Mouse (Mus musculus): Measurements from ENCODE around the gene Ubxn7. TPM values are rescaled to one million over a fixed set of nuclear protein-coding genes. Genes with fewer than 3 reads are reported as not detected.

Ubxn7 gene
- polyA plus RNA-seq, 1 experiment from 2014 or later, result 10.9 TPM

GRCm38 (mm10) chr16:32332556-32333511, 777 bp downstream of the Ubxn7 start:
- peaks cover 44% of the 10 kb centered on the region for H3K4me1 ChIP-seq
- under 1% methylated on average over 45 of the region's 54 CpGs for WGBS (ENCODE audit: insufficient replicate concordance)
- ATAC-seq, result peak; percentile 74
- peak overlapping the region; percentile 86 for H3K4me3 ChIP-seq
- peak overlapping the region; percentile 80 for H3K4me2 ChIP-seq
- H3K36me3 ChIP-seq, result no peaks in the 10 kb centered on the region
- peak overlapping the region; percentile 95 for H3K27ac ChIP-seq
- H3K9me3 ChIP-seq (replicated peaks), result no peaks in the 10 kb centered on the region
- H3K27me3 ChIP-seq (replicated peaks), result no peaks in the 10 kb centered on the region
- H3K9ac ChIP-seq, result peak overlapping the region; percentile 97

GRCm38 (mm10) chr16:32335146-32335545, 3.1 kb downstream of the Ubxn7 start:
- H3K4me2 ChIP-seq, result no peak overlapping the region
- no peak overlapping the region for H3K9ac ChIP-seq
- H3K4me3 ChIP-seq, result no peak overlapping the region
- H3K27ac ChIP-seq, result no peak overlapping the region
- H3K27me3 ChIP-seq (replicated peaks), result no peaks in the 10 kb centered on the region
- no peaks in the 10 kb centered on the region for H3K36me3 ChIP-seq
- peaks cover 50% of the 10 kb centered on the region for H3K4me1 ChIP-seq
- WGBS (ENCODE audit: insufficient replicate concordance), result 75% methylated on average over 5 of the region's 5 CpGs
- no peaks in the 10 kb centered on the region for H3K9me3 ChIP-seq (replicated peaks)
- no peak for ATAC-seq

- 64% methylated on average over 7 of the region's 7 CpGs for WGBS (ENCODE audit: insufficient replicate concordance)
- ATAC-seq, result no peak
These were observed 4.1 kb downstream of the Ubxn7 start for GRCm38 (mm10) chr16:32336026-32336780.

GRCm38 (mm10) chr16:32337001-32337400, 4.9 kb downstream of the Ubxn7 start:
- ATAC-seq, result no peak
- Histone ChIP-seq H3K27me3 (replicated peaks) (no peaks in the 10 kb centered on the region), H3K4me2 (no peak overlapping the region), H3K4me3 (no peak overlapping the region), H3K4me1 (peaks cover 45% of the 10 kb centered on the region), H3K36me3 (no peaks in the 10 kb centered on the region), H3K9ac (no peak overlapping the region), H3K9me3 (replicated peaks) (no peaks in the 10 kb centered on the region), H3K27ac (no peak overlapping the region)

More at GRCm38 (mm10) chr16:32336026-32336780, 4.1 kb downstream of the Ubxn7 start:
- H3K9ac ChIP-seq, result no peak overlapping the region
- no peak overlapping the region for H3K4me2 ChIP-seq
- H3K36me3 ChIP-seq, result no peaks in the 10 kb centered on the region
- no peak overlapping the region for H3K4me3 ChIP-seq
- no peak overlapping the region for H3K27ac ChIP-seq
- H3K9me3 ChIP-seq (replicated peaks), result no peaks in the 10 kb centered on the region
- H3K4me1 ChIP-seq, result peaks cover 48% of the 10 kb centered on the region
- no peaks in the 10 kb centered on the region for H3K27me3 ChIP-seq (replicated peaks)

- Histone ChIP-seq H3K9me3 (replicated peaks) (no peaks in the 10 kb centered on the region), H3K4me2 (no peak overlapping the region), H3K27ac (no peak overlapping the region), H3K9ac (no peak overlapping the region), H3K36me3 (no peaks in the 10 kb centered on the region), H3K4me1 (peaks cover 35% of the 10 kb centered on the region), H3K27me3 (replicated peaks) (no peaks in the 10 kb centered on the region), H3K4me3 (no peak overlapping the region)
- WGBS (ENCODE audit: insufficient replicate concordance), result 33% methylated on average over 1 of the region's 1 CpGs
- no peak for ATAC-seq
These were observed 8.4 kb downstream of the Ubxn7 start for GRCm38 (mm10) chr16:32340451-32340850.

- Histone ChIP-seq H3K27me3 (replicated peaks) (no peaks in the 10 kb centered on the region), H3K36me3 (no peaks in the 10 kb centered on the region), H3K27ac (no peak overlapping the region; the same call in 1 of the 2 replicates), H3K9me3 (replicated peaks) (no peaks in the 10 kb centered on the region), H3K4me2 (no peak overlapping the region), H3K4me3 (no peak overlapping the region), H3K9ac (no peak overlapping the region), H3K4me1 (peaks cover 22% of the 10 kb centered on the region)
- ATAC-seq, result no peak
These were observed 13.5 kb downstream of the Ubxn7 start for GRCm38 (mm10) chr16:32345521-32345920.

GRCm38 (mm10) chr16:32350776-32351175, 18.7 kb downstream of the Ubxn7 start:
- Histone ChIP-seq H3K4me1 (peaks cover 6% of the 10 kb centered on the region), H3K27me3 (replicated peaks) (no peaks in the 10 kb centered on the region), H3K4me2 (no peak overlapping the region), H3K27ac (no peak overlapping the region), H3K4me3 (no peak overlapping the region), H3K36me3 (peaks cover 30% of the 10 kb centered on the region), H3K9me3 (replicated peaks) (no peaks in the 10 kb centered on the region), H3K9ac (no peak overlapping the region)
- no peak for ATAC-seq
- WGBS (ENCODE audit: insufficient replicate concordance), result 87% methylated on average over 3 of the region's 3 CpGs

- Histone ChIP-seq H3K4me3 (no peak overlapping the region), H3K4me1 (no peaks in the 10 kb centered on the region), H3K27me3 (replicated peaks) (no peaks in the 10 kb centered on the region), H3K9me3 (replicated peaks) (no peaks in the 10 kb centered on the region), H3K36me3 (peaks cover 55% of the 10 kb centered on the region), H3K27ac (no peak overlapping the region), H3K9ac (no peak overlapping the region), H3K4me2 (no peak overlapping the region)
- ATAC-seq, result no peak
- 71% methylated on average over 2 of the region's 2 CpGs for WGBS (ENCODE audit: insufficient replicate concordance)
These were observed 31.5 kb downstream of the Ubxn7 start for GRCm38 (mm10) chr16:32363530-32363929.

GRCm38 (mm10) chr16:32371351-32371750, 39.3 kb downstream of the Ubxn7 start:
- WGBS (ENCODE audit: insufficient replicate concordance), result 72% methylated on average over 4 of the region's 4 CpGs
- H3K27ac ChIP-seq, result no peak overlapping the region
- H3K4me1 ChIP-seq, result no peaks in the 10 kb centered on the region
- peaks cover 72% of the 10 kb centered on the region for H3K36me3 ChIP-seq
- H3K9me3 ChIP-seq (replicated peaks), result no peaks in the 10 kb centered on the region
- no peaks in the 10 kb centered on the region for H3K27me3 ChIP-seq (replicated peaks)
- no peak overlapping the region for H3K4me3 ChIP-seq
- no peak overlapping the region for H3K4me2 ChIP-seq
- no peak for ATAC-seq
- H3K9ac ChIP-seq, result no peak overlapping the region

- no peaks in the 10 kb centered on the region for H3K27me3 ChIP-seq (replicated peaks)
- no peaks in the 10 kb centered on the region for H3K9me3 ChIP-seq (replicated peaks)
- peaks cover 89% of the 10 kb centered on the region for H3K36me3 ChIP-seq
- H3K9ac ChIP-seq, result no peak overlapping the region
- WGBS (ENCODE audit: insufficient replicate concordance), result 85% methylated on average over 2 of the region's 2 CpGs
- H3K4me2 ChIP-seq, result no peak overlapping the region
- no peak overlapping the region for H3K4me3 ChIP-seq
- H3K4me1 ChIP-seq, result peaks cover under 1% of the 10 kb centered on the region; the same call in 1 of the 2 replicates
- no peak overlapping the region for H3K27ac ChIP-seq
- no peak for ATAC-seq
These were observed 47.5 kb downstream of the Ubxn7 start for GRCm38 (mm10) chr16:32379575-32379974.

GRCm38 (mm10) chr16:32382901-32383300, 50.8 kb downstream of the Ubxn7 start:
- peaks cover 6% of the 10 kb centered on the region; the same call in 1 of the 2 replicates for H3K4me1 ChIP-seq
- ATAC-seq, result no peak
- no peak overlapping the region for H3K4me3 ChIP-seq
- H3K9ac ChIP-seq, result no peak overlapping the region
- no peaks in the 10 kb centered on the region for H3K27me3 ChIP-seq (replicated peaks)
- H3K27ac ChIP-seq, result no peak overlapping the region
- no peaks in the 10 kb centered on the region for H3K9me3 ChIP-seq (replicated peaks)
- peaks cover 86% of the 10 kb centered on the region for H3K36me3 ChIP-seq
- no peak overlapping the region for H3K4me2 ChIP-seq

- Histone ChIP-seq H3K4me2 (no peak overlapping the region), H3K9me3 (replicated peaks) (no peaks in the 10 kb centered on the region), H3K27me3 (replicated peaks) (no peaks in the 10 kb centered on the region), H3K27ac (no peak overlapping the region), H3K4me1 (peaks cover 19% of the 10 kb centered on the region), H3K4me3 (no peak overlapping the region), H3K36me3 (peaks cover 66% of the 10 kb centered on the region), H3K9ac (no peak overlapping the region)
- no peak for ATAC-seq
- WGBS (ENCODE audit: insufficient replicate concordance), result 44% methylated on average over 2 of the region's 2 CpGs
These were observed 52.8 kb downstream of the Ubxn7 start for GRCm38 (mm10) chr16:32384885-32385284.
